Mouse (Mus musculus): ENCODE measurements around the gene Fcamr.

Gene Fcamr

GRCm38 (mm10) chr1:130849530-130850214, 49.0 kb downstream of the Fcamr start:
- no peak for DNase-seq (ENCODE audit: extremely low read depth, low read depth, low spot score)

DNA sequence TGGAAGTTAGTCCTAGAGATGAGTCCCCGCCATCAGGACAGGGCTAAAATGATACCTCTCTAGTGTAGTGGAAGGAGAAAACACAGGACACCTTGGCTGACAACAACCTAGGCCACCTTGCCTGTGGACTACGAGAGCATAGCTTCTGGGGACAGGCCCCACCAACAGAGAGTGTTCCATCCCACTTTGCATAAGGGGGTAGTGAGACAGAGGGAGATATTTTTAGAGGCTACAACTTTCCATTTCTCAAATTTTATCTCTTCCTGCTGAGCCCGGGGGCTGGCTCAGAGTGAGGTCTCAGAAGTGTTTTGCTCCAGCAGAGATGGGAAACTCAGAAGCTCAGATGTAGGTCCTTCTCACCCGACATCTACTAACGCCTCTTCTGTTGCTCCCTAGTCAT, 49.7 kb downstream of the Fcamr start:
- DNase-seq (ENCODE audit: extremely low read depth, low read depth, low spot score), result no peak

GRCm38 (mm10) chr1:130854819-130855218, 54.1 kb downstream of the Fcamr start:
- no peak for DNase-seq (ENCODE audit: extremely low read depth, low read depth, low spot score)

- DNase-seq (ENCODE audit: extremely low read depth, low read depth, low spot score), result no peak
Measured at GRCm38 (mm10) chr1:130855723-130856122, 55.0 kb downstream of the Fcamr start.

GRCm38 (mm10) chr1:130857456-130857855, 56.8 kb downstream of the Fcamr start:
- no peak for DNase-seq (ENCODE audit: extremely low read depth, low read depth, low spot score)

DNA sequence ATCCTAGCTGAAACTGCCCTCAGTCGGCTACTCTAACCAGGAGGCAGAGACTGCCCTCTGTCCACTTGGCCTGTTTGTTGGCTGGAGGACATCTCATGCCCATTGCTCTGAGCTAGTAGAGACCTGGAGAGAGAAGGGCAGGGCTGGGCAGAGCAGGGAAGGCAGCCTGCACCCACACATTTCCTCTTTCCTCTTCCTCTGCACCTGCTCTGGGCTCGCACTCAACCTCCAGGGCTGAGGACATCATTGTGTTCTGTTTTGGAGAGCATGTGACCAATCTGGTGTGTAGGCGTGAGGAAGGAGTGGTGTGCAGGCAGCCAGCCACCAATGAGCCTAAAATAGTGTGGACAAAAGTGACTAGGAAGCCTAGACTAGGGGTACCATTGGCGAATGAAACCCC, 63.5 kb downstream of the Fcamr start:
- DNase-seq (ENCODE audit: extremely low read depth, low read depth, low spot score), result no peak
